Mouse (Mus musculus) CH12.LX (cell line): Measurements from ENCODE around the gene Mrpl52. TPM values are rescaled to one million over a fixed set of nuclear protein-coding genes. Genes with fewer than 3 reads are reported as not detected.

Experiments used
- DNase-seq: peaks from one replicate; pipeline ENCODE4 v3.0.0-alpha.2; 2013; ENCODE audit errors: extremely low read depth
- H3K27ac ChIP-seq: 2 replicates; pipeline ENCODE4 v1.5.1; 2012; ENCODE audit warnings: low read depth, mild to moderate bottlenecking, control low read depth, moderate library complexity; ENCODE audit not compliant: insufficient read depth
- H3K27me3 ChIP-seq: replicated peaks from 2 replicates; pipeline ENCODE3; 2012; ENCODE audit warnings: inconsistent platforms
- H3K36me3 ChIP-seq, 2 experiments: replicated peaks in 1 of 2; 2 replicates each; pipeline versions ENCODE3 to v1.6.1; 2012; ENCODE audit warnings: inconsistent platforms in 1 of 2, low read length in 1 of 2, mild to moderate bottlenecking in 1 of 2, mixed read lengths in 1 of 2, moderate library complexity in 1 of 2; ENCODE audit not compliant: control insufficient read depth in 1 of 2, insufficient read depth in 1 of 2
- H3K4me1 ChIP-seq, 2 experiments: 2 replicates each; pipeline ENCODE4 v1.6.1; 2012; ENCODE audit warnings: inconsistent platforms in 1 of 2, moderate library complexity in 1 of 2; ENCODE audit not compliant: insufficient read depth in 2 of 2, control insufficient read depth in 1 of 2
- H3K4me2 ChIP-seq: 2 replicates; pipeline ENCODE4 v1.6.1; 2012; ENCODE audit warnings: low read depth, mild to moderate bottlenecking, control low read depth; ENCODE audit not compliant: poor library complexity, insufficient read depth, severe bottlenecking
- H3K4me3 ChIP-seq, 3 experiments: fragments of 150-350 bp in 1 of 3; sonication (generic) in 1 of 3; replicated peaks in 1 of 3; 2 replicates each; pipeline versions ENCODE3 to v1.5.1; 2011 to 2012; ENCODE audit warnings: low read depth in 2 of 3, low read length in 2 of 3, mild to moderate bottlenecking in 2 of 3, moderate library complexity in 2 of 3, control low read depth in 1 of 3, improper control_type of control experiment in 1 of 3, inconsistent platforms in 1 of 3, mixed read lengths in 1 of 3; ENCODE audit not compliant: poor library complexity in 1 of 3
- H3K79me2 ChIP-seq: replicated peaks from 2 replicates; pipeline ENCODE4 v1.6.1; 2012; ENCODE audit warnings: mild to moderate bottlenecking, moderate library complexity; ENCODE audit not compliant: control insufficient read depth, poor library complexity, insufficient read depth, severe bottlenecking; ENCODE audit errors: extremely low read depth
- H3K9ac ChIP-seq: 2 replicates; pipeline ENCODE4 v1.6.1; 2012; ENCODE audit warnings: low read depth, mild to moderate bottlenecking, control low read depth, moderate library complexity; ENCODE audit not compliant: insufficient read depth
- H3K9me3 ChIP-seq: replicated peaks from 2 replicates; pipeline ENCODE3; 2012; ENCODE audit warnings: low read length, inconsistent platforms, mixed read lengths
- BHLHE40 ChIP-seq: IDR thresholded peaks from 2 replicates; pipeline ENCODE4 v1.6.1; 2011; ENCODE audit warnings: mild to moderate bottlenecking, low read depth, low read length, improper control_type of control experiment
- E2F4 ChIP-seq: IDR thresholded peaks from 2 replicates; pipeline ENCODE4 v1.6.1; 2011; ENCODE audit warnings: low read depth, low read length, improper control_type of control experiment; ENCODE audit not compliant: insufficient replicate concordance
- ELF1 ChIP-seq: IDR thresholded peaks from 2 replicates; pipeline ENCODE4 v1.6.1; 2014; ENCODE audit warnings: low read depth, mild to moderate bottlenecking, inconsistent platforms, low read length, improper control_type of control experiment
- ETS1 ChIP-seq: conservative IDR thresholded peaks from 2 replicates; pipeline ENCODE4 v1.6.1; 2012; ENCODE audit warnings: low read depth, mild to moderate bottlenecking, inconsistent platforms, low read length, improper control_type of control experiment, moderate library complexity
- GABPA ChIP-seq: IDR thresholded peaks from 2 replicates; pipeline ENCODE4 v1.6.1; 2012; ENCODE audit warnings: low read depth, low read length, improper control_type of control experiment, inconsistent platforms; ENCODE audit not compliant: insufficient replicate concordance
- MAZ ChIP-seq: IDR thresholded peaks from 2 replicates; pipeline ENCODE4 v1.6.1; 2012; ENCODE audit warnings: low read depth, mild to moderate bottlenecking, inconsistent platforms, low read length, improper control_type of control experiment, moderate library complexity
- MEF2A ChIP-seq: IDR thresholded peaks from 2 replicates; pipeline ENCODE4 v1.6.1; 2014; ENCODE audit warnings: low read depth, mild to moderate bottlenecking, inconsistent platforms, low read length, improper control_type of control experiment, borderline replicate concordance
- MXI1 ChIP-seq: IDR thresholded peaks from 2 replicates; pipeline ENCODE4 v1.6.1; 2011; ENCODE audit warnings: mild to moderate bottlenecking, low read depth, low read length, improper control_type of control experiment
- MYC ChIP-seq: IDR thresholded peaks from 2 replicates; pipeline ENCODE4 v1.6.1; 2011; ENCODE audit warnings: low read depth, mild to moderate bottlenecking, improper control_type of control experiment, low read length
- POLR2A ChIP-seq: IDR thresholded peaks from 2 replicates; pipeline ENCODE4 v1.6.1; 2011; ENCODE audit warnings: low read depth, mild to moderate bottlenecking, improper control_type of control experiment, low read length
- RAD21 ChIP-seq: IDR thresholded peaks from 2 replicates; pipeline ENCODE4 v1.6.1; 2011; ENCODE audit warnings: low read depth, mild to moderate bottlenecking, low read length, improper control_type of control experiment, moderate library complexity
- SIN3A ChIP-seq: IDR thresholded peaks from 2 replicates; pipeline ENCODE4 v1.6.1; 2012; ENCODE audit warnings: low read length, improper control_type of control experiment, inconsistent platforms
- SMC3 ChIP-seq: IDR thresholded peaks from 2 replicates; pipeline ENCODE4 v1.6.1; 2011; ENCODE audit warnings: low read depth, low read length, improper control_type of control experiment
- USF1 ChIP-seq: IDR thresholded peaks from 2 replicates; pipeline ENCODE4 v1.6.1; 2014; ENCODE audit warnings: low read depth, mild to moderate bottlenecking, inconsistent platforms, low read length, improper control_type of control experiment
- USF2 ChIP-seq: conservative IDR thresholded peaks from 2 replicates; pipeline ENCODE4 v1.6.1; 2011; ENCODE audit warnings: low read depth, low read length, improper control_type of control experiment
- ZC3H11A ChIP-seq: IDR thresholded peaks from 2 replicates; pipeline ENCODE4 v1.6.1; 2012; ENCODE audit warnings: low read depth, mild to moderate bottlenecking, inconsistent platforms, low read length, improper control_type of control experiment
- ZMIZ1 ChIP-seq: IDR thresholded peaks from 2 replicates; pipeline ENCODE4 v1.6.1; 2012; ENCODE audit warnings: low read depth, mild to moderate bottlenecking, inconsistent platforms, low read length, improper control_type of control experiment
- dilution Hi-C: fragments of 300-500 bp; cut with MboI; formaldehyde crosslinking; loops from 2 replicates; pipeline ENCODE4 v1.14.3; 2020; ENCODE audit warnings: low sequenced_read_pairs; ENCODE audit not compliant: extremely low pct_unique_long_range_greater_than_20kb, extremely low pct_ligation_motif_present
- in situ Hi-C: fragments of 300-500 bp; cut with MboI; formaldehyde crosslinking; loops from 3 replicates; pipeline ENCODE4 v1.14.3; 2019; ENCODE audit warnings: low sequenced_read_pairs, low pct_ligation_motif_present, low pct_unique_long_range_greater_than_20kb, mixed read lengths
- polyA plus RNA-seq: library from polyadenylated mRNA; unstranded; fragments of >175 nt; gene quantifications from 2 replicates; pipeline ENCODE4 v1.2.1, GENCODE M21; 2012; ENCODE audit warnings: low read depth; ENCODE audit not compliant: insufficient read length
- total RNA-seq, 2 experiments: library from RNA; depleted of rRNA; stranded (reverse); fragments of 300-350 nt in 1 of 2; fragments of >200 nt in 1 of 2; gene quantifications; 2 replicates each; pipeline ENCODE4 v1.2.3; 2012 to 2014

Mrpl52 gene
- total and polyA plus RNA-seq, 3 experiments, result 87.9 to 309 (median 230) TPM

DNA sequence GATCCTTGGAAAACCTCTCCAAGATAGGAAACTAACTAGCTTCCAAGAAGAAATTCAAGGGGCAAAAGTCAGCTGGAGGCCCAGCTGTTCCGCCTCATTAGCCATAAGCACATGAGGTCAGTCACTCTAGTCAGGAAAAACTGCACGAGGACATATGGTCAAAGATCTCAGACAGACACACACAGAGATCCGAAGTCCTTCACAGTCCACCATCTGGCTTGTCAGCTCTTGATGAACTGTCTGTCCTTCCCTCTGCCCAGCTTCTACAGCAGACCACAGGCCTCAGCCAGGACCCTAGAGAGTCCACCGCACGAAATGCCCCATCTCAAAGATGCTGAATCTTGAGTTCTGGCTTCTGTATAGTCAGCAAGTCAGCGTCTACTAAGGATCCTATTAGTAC, 39.2 kb upstream of the Mrpl52 start:
- Histone ChIP-seq H3K79me2 (peaks cover 46% of the 10 kb centered on the region), H3K4me3 (no peak overlapping the region), H3K36me3 (peaks cover 24 to 51% of the 10 kb centered on the region in 2 experiments), H3K9me3 (no peaks in the 10 kb centered on the region), H3K4me2 (no peak overlapping the region), H3K4me1 (peaks cover 25 to 76% of the 10 kb centered on the region in 2 experiments), H3K27me3 (no peaks in the 10 kb centered on the region), H3K27ac (0 out of 2 replicates have a peak overlapping the region, but pooled peaks have one; percentile 9), H3K9ac (no peak overlapping the region)
- dilution Hi-C loops, result no loop called here
- in situ Hi-C loops, result no loop called here
- no peak for DNase-seq
- TF ChIP-seq SMC3 (no peak), BHLHE40 (peak; percentile 67)
- TF ChIP-seq, all 38 proteins: peak for 1

GRCm38 (mm10) chr14:54390843-54391242, 35.9 kb upstream of the Mrpl52 start:
- peaks cover 6% of the 10 kb centered on the region for H3K9me3 ChIP-seq
- H3K4me1 ChIP-seq, result peaks cover 23 to 73% of the 10 kb centered on the region in 2 experiments
- in situ Hi-C loops, result no loop called here
- H3K79me2 ChIP-seq, result peaks cover 56% of the 10 kb centered on the region
- no peak for TF ChIP-seq RAD21
- no peak for TF ChIP-seq MAZ
- TF ChIP-seq ZMIZ1, result no peak
- TF ChIP-seq MEF2A, result no peak
- TF ChIP-seq USF2, result no peak
- TF ChIP-seq POLR2A, result no peak
- TF ChIP-seq ELF1, result no peak
- no peak for TF ChIP-seq MXI1
- no peak for TF ChIP-seq ZC3H11A
- no peak for TF ChIP-seq SIN3A
- no peak for TF ChIP-seq E2F4
- TF ChIP-seq USF1, result no peak
- TF ChIP-seq GABPA, result no peak
- TF ChIP-seq, all 38 proteins: peak for 0
- Histone ChIP-seq H3K27ac (no peak overlapping the region), H3K4me3 (no peak overlapping the region), H3K9ac (no peak overlapping the region), H3K36me3 (peaks cover 13 to 53% of the 10 kb centered on the region in 2 experiments), H3K4me2 (no peak overlapping the region), H3K27me3 (no peaks in the 10 kb centered on the region)
- dilution Hi-C loops, result no loop called here
- no peak for DNase-seq

DNA sequence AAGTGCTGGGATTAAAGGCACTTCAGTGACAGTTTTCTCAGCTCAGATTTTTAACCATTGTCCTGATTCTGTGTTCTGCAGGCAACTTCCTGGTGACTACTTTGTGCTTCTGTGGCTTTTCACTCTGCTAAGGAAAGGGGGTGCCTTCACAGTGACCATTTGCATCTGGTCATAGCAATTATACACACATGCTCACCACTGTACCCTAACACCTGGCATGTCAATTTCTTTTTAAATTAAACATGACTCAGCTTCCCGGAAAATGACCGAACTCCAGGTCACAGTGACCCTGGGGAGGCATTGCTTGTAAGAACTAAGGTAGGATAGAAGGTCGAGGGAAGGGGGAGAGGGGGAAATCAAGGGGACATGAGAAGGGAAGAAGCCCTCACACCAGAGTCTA, 32.9 kb upstream of the Mrpl52 start:
- H3K27me3 ChIP-seq, result no peaks in the 10 kb centered on the region
- dilution Hi-C loops, result no loop called here
- DNase-seq, result no peak
- peak overlapping the region; percentile 49; the same call in 1 of the 2 replicates for H3K27ac ChIP-seq
- 0 out of 2 replicates have a peak, but pooled peaks have one; percentile 17 for TF ChIP-seq ETS1
- no peak for TF ChIP-seq MYC
- H3K4me1 ChIP-seq, result peaks cover 16 to 76% of the 10 kb centered on the region in 2 experiments
- H3K79me2 ChIP-seq, result peaks cover 61% of the 10 kb centered on the region
- no peak overlapping the region for H3K4me3 ChIP-seq
- 0 out of 2 replicates have a peak overlapping the region, but pooled peaks have one; percentile 16 for H3K4me2 ChIP-seq
- H3K9me3 ChIP-seq, result peaks cover 6% of the 10 kb centered on the region
- in situ Hi-C loops, result no loop called here
- H3K9ac ChIP-seq, result no peak overlapping the region
- H3K36me3 ChIP-seq, result peaks cover 19 to 53% of the 10 kb centered on the region in 2 experiments
